Mouse (Mus musculus): ENCODE results near the gene Dclk1. TPM values are rescaled to one million over a fixed set of nuclear protein-coding genes. Genes with fewer than 3 reads are reported as not detected.

Dclk1 gene
- total RNA-seq, 2 experiments from 2014 or later, result 871 to 963 TPM

DNA sequence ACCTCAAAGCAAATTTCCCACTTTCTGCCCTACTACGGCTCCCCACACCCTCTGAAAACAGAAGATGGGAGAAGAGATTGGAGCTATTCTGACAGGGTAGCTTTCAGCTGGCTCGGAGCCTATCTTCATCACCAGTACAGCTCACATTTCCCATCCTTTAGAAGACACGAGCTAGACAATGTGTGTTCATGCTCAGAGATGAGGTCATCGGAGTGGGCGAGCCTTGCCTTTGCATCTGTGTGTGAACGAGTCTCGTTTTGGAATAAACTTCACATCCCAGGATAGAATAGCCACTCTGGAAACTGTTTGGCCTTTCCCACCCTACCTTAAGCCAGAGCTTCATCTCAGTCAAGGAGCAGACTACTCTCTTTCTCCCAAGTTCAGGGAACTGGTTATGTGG, 95.5 kb downstream of the Dclk1 start:
- DNase-seq (ENCODE audit: extremely low spot score in 1 of 2, low spot score in 2 of 2), result no peak
- H3K4me3 ChIP-seq, result no peak overlapping the region
- H3K27ac ChIP-seq, result no peak overlapping the region
- intact Hi-C loops (cut with DNase I), result no loop called here
- no peak for TF ChIP-seq CTCF (IDR thresholded peaks at IDR 0.05)

DNA sequence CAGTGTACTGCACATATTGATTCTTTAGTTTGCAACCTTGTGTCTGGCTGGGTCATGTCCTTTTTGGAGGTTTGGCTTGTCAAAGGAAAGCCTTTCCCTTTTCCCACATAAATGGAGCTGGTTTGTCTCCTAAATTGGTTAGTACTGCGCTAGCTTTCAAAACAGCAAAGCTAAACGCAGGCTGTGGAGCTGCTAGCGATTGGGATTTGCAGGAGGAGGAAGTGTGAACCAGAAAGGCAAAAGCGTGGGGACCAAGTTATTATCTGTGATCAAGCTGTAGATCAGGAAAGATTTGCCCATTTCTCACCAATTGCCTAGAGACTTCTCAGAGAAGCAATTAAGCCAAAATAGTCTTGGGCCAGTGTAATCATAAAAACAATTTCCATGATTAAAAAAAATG, 100.3 kb downstream of the Dclk1 start:
- Histone ChIP-seq H3K4me3 (no peak overlapping the region), H3K27ac (peak overlapping the region; percentile 64)
- TF ChIP-seq CTCF (IDR thresholded peaks at IDR 0.05), result no peak
- DNase-seq (ENCODE audit: extremely low spot score in 1 of 2, low spot score in 2 of 2), result peak; percentile 9 to 10
- intact Hi-C loops (cut with DNase I), result no loop called here

DNA sequence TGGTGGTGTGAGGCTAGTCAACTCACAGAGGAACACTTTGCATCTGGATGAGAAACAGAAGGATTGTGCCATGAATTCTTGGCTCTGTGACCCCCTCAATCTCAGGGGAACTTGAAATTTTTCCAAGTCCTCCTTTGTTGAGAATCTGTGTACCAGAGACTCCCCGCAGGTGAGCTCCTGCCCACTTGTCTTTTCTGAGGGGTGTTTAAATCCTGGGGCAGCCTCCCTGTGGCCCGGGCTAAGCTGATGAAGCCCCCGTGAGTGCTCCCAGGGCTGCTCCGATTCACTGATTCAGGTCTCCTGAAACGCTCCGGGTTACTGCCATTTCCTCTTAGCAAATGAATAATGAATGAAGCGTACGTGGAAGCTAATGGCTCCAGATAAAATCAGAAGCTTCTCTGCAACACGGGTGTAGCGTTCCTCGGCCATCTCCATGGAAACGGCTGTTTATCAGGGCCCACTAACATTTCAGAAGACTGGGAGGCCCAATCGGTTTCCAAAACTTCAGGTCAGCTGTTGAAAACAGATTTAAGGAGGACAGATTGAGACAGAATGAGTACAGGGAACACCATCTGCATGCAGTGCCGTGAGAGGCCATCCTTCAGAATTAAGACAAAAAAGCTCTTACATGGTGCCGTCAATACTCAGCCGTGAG, 105.3 kb downstream of the Dclk1 start:
- Histone ChIP-seq H3K4me3 (no peak overlapping the region), H3K27ac (peak overlapping the region; percentile 80)
- no peak for TF ChIP-seq CTCF (IDR thresholded peaks at IDR 0.05)
- intact Hi-C loops (cut with DNase I), result no loop called here
- peak; percentile 21 to 32 for DNase-seq (ENCODE audit: extremely low spot score in 1 of 2, low spot score in 2 of 2)

DNA sequence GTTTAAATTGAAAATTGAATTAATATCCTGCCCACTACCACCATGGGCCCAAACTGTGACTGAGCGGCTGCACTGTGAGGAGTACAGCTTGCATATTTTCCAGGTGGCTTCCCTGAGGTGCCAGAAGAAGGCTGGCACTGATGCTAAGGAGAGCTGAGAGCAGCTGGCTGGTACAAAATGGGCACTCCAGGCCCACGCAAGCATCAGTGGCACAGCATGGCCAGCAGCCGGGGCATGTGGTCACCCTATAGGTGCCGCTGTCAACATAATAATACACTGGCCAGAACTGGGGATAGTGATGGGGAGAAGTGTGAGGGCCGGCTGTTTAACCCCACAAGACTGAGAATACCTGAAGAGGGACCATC, 105.8 kb downstream of the Dclk1 start:
- Histone ChIP-seq H3K4me3 (no peak overlapping the region), H3K27ac (peak overlapping the region; percentile 80)
- intact Hi-C loops (cut with DNase I), result no loop called here
- TF ChIP-seq CTCF (IDR thresholded peaks at IDR 0.05), result no peak
- peak; percentile 13 to 30 for DNase-seq (ENCODE audit: extremely low spot score in 1 of 2, low spot score in 2 of 2)

DNA sequence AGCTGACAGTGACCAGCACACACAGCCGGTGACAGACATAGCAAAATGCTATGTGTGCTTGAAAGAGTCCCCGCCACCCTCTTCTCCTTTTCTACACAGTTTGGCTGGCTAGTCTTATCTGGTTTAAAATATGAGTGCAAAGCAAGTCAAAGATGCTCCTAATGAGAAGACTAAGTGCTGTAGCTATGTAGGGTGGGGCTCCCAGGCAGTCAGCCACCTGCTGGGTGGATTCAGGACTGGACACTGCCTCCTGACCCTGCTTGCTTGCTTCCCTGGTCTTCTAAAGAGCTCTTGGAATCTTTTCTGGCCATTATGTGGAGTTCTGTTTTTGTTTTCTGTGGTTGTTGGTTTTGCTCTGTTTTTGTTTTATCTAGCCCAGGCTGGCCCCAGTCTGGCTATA, 108.0 kb downstream of the Dclk1 start:
- peak; percentile 5 to 10 for DNase-seq (ENCODE audit: extremely low spot score in 1 of 2, low spot score in 2 of 2)
- Histone ChIP-seq H3K27ac (peak overlapping the region; percentile 3; the same call in 1 of the 2 replicates), H3K4me3 (no peak overlapping the region)
- intact Hi-C loops (cut with DNase I), result loop anchor here (5.0 to 10.0 kb wide), 2 partner anchors 33 to 545 kb away; partner anchors contain the start of gene Rfxap
- no peak for TF ChIP-seq CTCF (IDR thresholded peaks at IDR 0.05)

DNA sequence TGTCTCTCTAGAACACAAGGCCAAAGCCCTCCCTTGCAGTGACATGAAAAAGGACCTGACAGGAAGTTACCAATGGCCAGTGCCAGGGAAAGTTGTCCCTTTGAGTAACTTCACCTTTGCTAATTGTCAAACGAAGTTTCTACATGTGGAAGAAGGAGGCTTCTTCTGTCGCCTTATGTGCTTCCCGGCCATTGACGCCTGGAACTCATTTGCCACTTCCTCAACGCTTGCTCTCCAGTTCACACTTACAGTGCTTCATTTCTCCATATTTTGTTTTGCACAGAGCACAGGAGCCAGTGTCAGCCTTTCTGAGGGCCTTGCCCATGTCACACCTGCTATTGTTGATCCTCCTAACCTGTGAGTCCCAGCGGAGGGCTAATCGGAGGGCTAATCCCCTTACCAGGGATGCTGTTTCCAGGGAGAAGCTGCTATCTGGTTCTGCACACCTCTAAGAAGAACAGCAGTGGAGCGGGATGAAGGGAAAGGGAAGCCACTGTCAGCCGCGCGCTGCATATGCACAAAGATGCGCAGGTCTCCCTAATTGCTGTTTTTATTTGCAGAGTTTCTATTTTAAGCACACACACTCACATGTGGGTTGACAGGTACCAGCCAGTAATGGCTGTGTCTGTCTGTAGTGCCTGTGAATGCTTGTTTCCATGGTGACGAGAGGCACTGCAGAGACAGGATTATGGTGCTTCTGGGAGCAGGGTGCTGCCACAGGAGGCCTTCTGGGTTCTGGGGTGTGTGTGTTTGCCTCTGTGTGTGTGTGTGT, 109.3 kb downstream of the Dclk1 start:
- intact Hi-C loops (cut with DNase I), result loop anchor here (5.0 to 10.0 kb wide), 2 partner anchors 34 to 547 kb away; partner anchors contain the start of gene Rfxap
- H3K27ac ChIP-seq, result peak overlapping the region; percentile 83
- no peak for TF ChIP-seq CTCF (IDR thresholded peaks at IDR 0.05)
- no peak overlapping the region for H3K4me3 ChIP-seq
- DNase-seq (ENCODE audit: extremely low spot score in 1 of 2, low spot score in 2 of 2), result peak; percentile 46 to 53

DNA sequence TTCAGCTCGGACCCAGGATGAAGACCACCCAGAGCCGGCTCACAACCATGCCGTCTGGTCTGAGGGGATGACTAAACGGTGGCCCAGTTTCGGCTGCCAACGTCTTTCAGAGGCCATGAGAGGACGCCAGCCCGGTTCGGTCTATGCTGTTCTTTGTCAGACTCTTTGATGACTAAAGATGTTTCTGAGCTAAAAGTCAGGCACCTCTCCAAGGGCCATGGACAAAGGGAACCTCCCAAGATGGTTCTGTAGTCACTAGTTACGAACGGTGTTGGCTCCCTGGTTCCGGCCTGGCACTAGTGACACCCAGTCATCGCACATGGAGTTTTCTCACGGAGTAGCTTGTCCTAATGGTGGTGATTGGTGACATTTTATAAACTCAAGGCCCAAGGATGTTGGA, 110.4 kb downstream of the Dclk1 start:
- no peak overlapping the region for H3K4me3 ChIP-seq
- H3K27ac ChIP-seq, result peak overlapping the region; percentile 86
- intact Hi-C loops (cut with DNase I), result loop anchor here (5.0 to 10.0 kb wide), 2 partner anchors 35 to 548 kb away; partner anchors contain the start of gene Rfxap
- DNase-seq (ENCODE audit: extremely low spot score in 1 of 2, low spot score in 2 of 2), result no peak
- no peak for TF ChIP-seq CTCF (IDR thresholded peaks at IDR 0.05)

DNA sequence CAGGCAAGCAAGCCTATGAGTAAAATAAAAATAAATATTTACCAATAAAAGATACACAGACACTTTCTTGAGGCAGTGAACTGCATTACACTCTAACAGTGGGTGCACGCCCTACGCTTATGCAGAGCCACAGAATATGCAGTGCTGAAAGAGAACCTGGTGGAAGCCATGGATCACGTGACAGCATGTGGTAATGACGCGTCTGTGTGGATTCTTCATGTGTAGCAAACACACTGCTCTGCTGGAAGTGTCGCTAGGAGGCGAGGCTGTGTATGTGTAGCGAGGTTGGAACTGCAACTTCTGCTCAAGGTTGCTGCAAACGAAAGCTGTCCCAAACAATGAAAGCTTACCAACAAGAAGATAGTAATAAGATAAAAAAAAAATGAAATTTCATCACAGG, 111.0 kb downstream of the Dclk1 start:
- intact Hi-C loops (cut with DNase I), result loop anchor here (5.0 to 10.0 kb wide), 2 partner anchors 36 to 548 kb away; partner anchors contain the start of gene Rfxap

DNA sequence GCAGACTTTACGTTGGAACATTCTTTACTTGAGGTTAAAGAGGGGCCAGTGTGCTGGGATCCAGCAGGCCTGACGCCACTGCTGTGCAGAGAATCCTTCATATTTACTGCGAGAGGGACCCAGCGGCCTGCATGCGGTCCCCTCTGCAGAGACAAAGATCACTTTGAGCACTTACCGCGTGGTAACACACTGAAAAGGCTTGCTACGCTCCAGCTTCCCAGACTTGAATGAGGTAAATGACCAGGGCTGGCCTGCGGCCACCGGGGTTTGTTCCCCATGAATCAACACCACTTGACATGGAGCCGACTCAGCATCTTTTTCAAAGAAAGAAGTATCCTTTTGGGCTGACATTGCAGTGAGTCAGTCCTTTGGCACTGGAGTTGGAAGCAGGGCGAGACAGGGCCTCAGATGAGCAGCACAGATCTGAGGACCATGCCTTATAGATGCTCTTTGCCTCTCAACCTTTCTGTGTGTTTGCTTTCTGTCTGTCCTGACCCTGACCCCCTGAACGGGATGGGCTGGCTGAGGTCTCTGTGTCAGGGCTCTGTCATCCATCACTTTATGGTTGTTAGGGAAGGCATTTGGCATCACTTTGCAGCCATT, 111.8 kb downstream of the Dclk1 start:
- intact Hi-C loops (cut with DNase I), result loop anchor here (1.0 to 10.0 kb wide), 4 partner anchors 37 to 549 kb away; partner anchors contain the start of genes Dclk1, Rfxap and Spg20
- peak in 1 of 2 experiments; percentile 55 for DNase-seq (ENCODE audit: extremely low spot score in 1 of 2, low spot score in 2 of 2)
- no peak overlapping the region for H3K4me3 ChIP-seq
- peak overlapping the region; percentile 86 for H3K27ac ChIP-seq
- TF ChIP-seq CTCF (IDR thresholded peaks at IDR 0.05), result no peak

More for the DNA sequence above, 111.0 kb downstream of the Dclk1 start:
- no peak for DNase-seq (ENCODE audit: extremely low spot score in 1 of 2, low spot score in 2 of 2)
- Histone ChIP-seq H3K4me3 (no peak overlapping the region), H3K27ac (peak overlapping the region; percentile 86)
- peak; percentile 4; the same call in 1 of the 2 replicates for TF ChIP-seq CTCF (IDR thresholded peaks at IDR 0.05)

DNA sequence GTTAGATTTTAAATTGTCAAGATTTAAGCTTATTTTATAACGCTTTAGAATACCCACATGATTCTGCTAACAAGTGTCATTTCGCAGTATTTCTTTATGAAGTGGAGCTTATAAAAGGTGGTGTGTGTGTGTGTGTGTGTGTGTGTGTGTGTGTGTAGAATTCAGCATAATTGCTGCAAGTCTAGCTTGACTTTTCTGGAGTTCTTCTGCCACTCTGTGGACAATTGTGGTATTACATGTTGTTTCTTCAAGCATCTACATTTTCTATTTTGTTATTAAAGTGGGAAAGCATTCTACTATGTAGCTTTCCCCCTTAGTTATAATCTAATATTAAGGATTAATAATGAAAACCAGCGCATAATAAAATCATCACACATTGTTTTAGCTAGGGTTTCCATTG, 112.6 kb downstream of the Dclk1 start:
- intact Hi-C loops (cut with DNase I), result loop anchor here (1.0 to 10.0 kb wide), 6 partner anchors 37 to 550 kb away; partner anchors contain the start of genes Dclk1, Rfxap and Spg20
- Histone ChIP-seq H3K4me3 (no peak overlapping the region), H3K27ac (no peak overlapping the region; the same call in 1 of the 2 replicates)
- DNase-seq (ENCODE audit: extremely low spot score in 1 of 2, low spot score in 2 of 2), result no peak
- peak; percentile 63 for TF ChIP-seq CTCF (IDR thresholded peaks at IDR 0.05)

DNA sequence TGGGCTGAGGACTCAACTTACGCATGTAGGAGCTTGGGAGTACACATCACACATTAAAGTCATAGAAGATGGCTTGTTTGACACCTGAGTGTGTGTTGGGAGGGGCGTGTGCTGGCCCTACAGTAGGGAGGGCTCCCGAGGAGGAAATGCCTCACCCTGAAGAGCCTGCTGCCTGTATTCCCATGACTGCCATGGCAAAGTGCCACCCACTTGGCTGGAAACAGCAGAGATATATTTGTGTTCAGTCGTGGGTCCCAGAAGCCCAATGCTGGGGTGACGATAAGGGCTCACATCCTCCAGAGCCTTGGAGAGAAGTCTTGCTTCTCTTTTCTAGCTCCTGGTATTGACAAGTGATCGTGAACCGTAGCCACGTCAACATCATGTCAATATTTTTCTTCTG, 116.3 kb downstream of the Dclk1 start:
- Histone ChIP-seq H3K27ac (no peak overlapping the region), H3K4me3 (no peak overlapping the region)
- DNase-seq (ENCODE audit: extremely low spot score in 1 of 2, low spot score in 2 of 2), result no peak
- intact Hi-C loops (cut with DNase I), result loop anchor here (10.0 kb wide), 1 partner anchor 554 kb away; the partner anchor contains the start of gene Rfxap
- no peak for TF ChIP-seq CTCF (IDR thresholded peaks at IDR 0.05)
